Mouse (Mus musculus) myocyte (in vitro differentiated cells): ENCODE measurements around the gene Ablim1.

Source experiments
- CEBPB ChIP-seq: IDR thresholded peaks from 2 replicates; pipeline ENCODE4 v1.6.1; 2011; ENCODE audit warnings: mild to moderate bottlenecking, moderate library complexity; ENCODE audit not compliant: poor library complexity, insufficient read depth, severe bottlenecking
- E2F4 ChIP-seq: IDR thresholded peaks from one replicate; pipeline ENCODE4 v1.6.1; 2011; ENCODE audit warnings: mild to moderate bottlenecking, control low read depth, moderate library complexity; ENCODE audit not compliant: insufficient read depth
- MAX ChIP-seq: IDR thresholded peaks from one replicate; pipeline ENCODE4 v1.6.1; 2011; ENCODE audit warnings: low read depth, mild to moderate bottlenecking, control low read depth
- POLR2A ChIP-seq: IDR thresholded peaks from one replicate; pipeline ENCODE4 v1.6.1; 2011; ENCODE audit warnings: low read depth, mild to moderate bottlenecking, control low read depth, moderate library complexity; ENCODE audit not compliant: insufficient read length
- POLR2AphosphoS2 ChIP-seq: IDR thresholded peaks from one replicate; pipeline ENCODE4 v1.6.1; 2011; ENCODE audit warnings: low read depth, control low read depth; ENCODE audit not compliant: insufficient read length
- TCF12 ChIP-seq: IDR thresholded peaks from one replicate; pipeline ENCODE4 v1.6.1; 2011; ENCODE audit warnings: mild to moderate bottlenecking, control low read depth; ENCODE audit not compliant: poor library complexity, insufficient read depth, severe bottlenecking
- USF1 ChIP-seq: IDR thresholded peaks from one replicate; pipeline ENCODE4 v1.6.1; 2011; ENCODE audit warnings: low read depth, mild to moderate bottlenecking, control low read depth, moderate library complexity

- no peak for TF ChIP-seq POLR2A
- no peak for TF ChIP-seq USF1
- TF ChIP-seq POLR2AphosphoS2: no peak
- no peak for TF ChIP-seq MAX
- TF ChIP-seq TCF12: no peak
- TF ChIP-seq CEBPB: no peak
- TF ChIP-seq E2F4: no peak
Measured at GRCm38 (mm10) chr19:57088804-57089369, 225.8 kb downstream of the Ablim1 start.
